Mouse (Mus musculus) gastrocnemius, postnatal 14 days (tissue): ENCODE measurements around the gene Cnot6l. TPM values are rescaled to one million over a fixed set of nuclear protein-coding genes. Genes with fewer than 3 reads are reported as not detected.

ENCODE experiments used
- DNase-seq: peaks from one replicate; pipeline ENCODE4 v3.0.0; 2021; ENCODE audit warnings: mixed read lengths
- intact Hi-C: fragments of 180-260 bp; cut with DNase I; formaldehyde crosslinking; loops from one replicate; pipeline ENCODE4 v1.15.1; 2025; ENCODE audit warnings: low total_unique reads
- total RNA-seq, 2 experiments: library from RNA; stranded (reverse); gene quantifications; 2 replicates each; pipeline ENCODE4 v1.2.3; 2021

The Cnot6l gene
- total RNA-seq, 2 experiments from 2014 or later, result 37.8 to 46.4 TPM

GRCm38 (mm10) chr5:96163396-96164020, 463 bp downstream of the Cnot6l start:
- DNase-seq, result no peak
- intact Hi-C loops, result loop anchor here (5.0 kb wide), 1 partner anchor 44 kb away; the partner anchor contains the start of gene Mrpl1

DNA sequence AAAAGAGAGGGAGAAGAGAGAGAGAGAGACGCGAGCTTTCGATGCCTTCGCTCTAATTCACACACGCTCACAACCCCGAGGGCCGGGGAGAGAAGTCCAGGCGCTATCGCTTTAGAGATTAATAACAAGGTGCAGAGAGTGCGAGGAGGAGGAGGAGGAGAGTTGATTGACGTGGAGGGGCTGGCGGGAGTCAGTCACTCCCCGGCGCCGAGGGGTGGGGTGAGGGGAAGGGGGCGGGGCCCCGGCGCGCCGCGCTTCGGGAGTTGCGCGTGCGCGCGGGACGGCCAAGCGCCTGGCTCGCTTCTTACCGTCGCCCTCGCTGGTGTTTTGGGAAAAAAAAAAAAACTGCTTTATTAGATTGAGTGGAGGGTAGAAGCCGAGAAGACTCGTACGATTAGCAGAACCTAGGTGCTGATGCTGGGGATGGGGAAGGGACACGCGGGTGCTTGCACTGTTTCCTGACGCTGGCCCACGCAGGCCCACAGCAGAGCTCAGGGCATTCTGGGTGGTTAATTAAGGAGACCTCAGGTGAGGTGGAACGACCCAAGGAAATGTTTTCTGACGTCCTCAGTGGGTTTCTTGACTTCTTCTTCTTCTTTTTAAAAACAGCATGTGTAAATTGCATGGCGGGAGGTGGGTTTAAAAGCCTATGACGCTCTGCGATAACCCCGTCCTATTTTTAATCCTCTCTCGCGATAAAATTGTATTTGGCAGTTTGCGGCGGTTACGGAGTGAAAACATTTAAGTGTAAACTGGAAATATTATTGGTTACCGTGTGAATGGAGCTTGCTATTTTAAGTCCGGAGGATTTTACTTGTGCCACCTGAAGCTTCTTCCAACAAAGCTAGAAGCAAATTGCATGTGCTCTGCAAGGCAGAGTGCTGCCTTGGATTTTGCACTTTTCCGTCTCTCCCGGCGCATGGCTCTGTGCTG, 1.3 kb downstream of the Cnot6l start:
- intact Hi-C loops, result loop anchor here (5.0 kb wide), 1 partner anchor 45 kb away; the partner anchor contains the start of gene Mrpl1
- DNase-seq, result peak; percentile 87

GRCm38 (mm10) chr5:96161578-96162398, 2.2 kb downstream of the Cnot6l start:
- intact Hi-C loops, result loop anchor here (5.0 kb wide), 1 partner anchor 46 kb away; the partner anchor contains the start of gene Mrpl1
- DNase-seq, result peak; percentile 60

- intact Hi-C loops, result loop anchor here (5.0 kb wide), 1 partner anchor 46 kb away; the partner anchor contains the start of gene Mrpl1
- no peak for DNase-seq
Observed at GRCm38 (mm10) chr5:96161263-96161577, 2.8 kb downstream of the Cnot6l start.

DNA sequence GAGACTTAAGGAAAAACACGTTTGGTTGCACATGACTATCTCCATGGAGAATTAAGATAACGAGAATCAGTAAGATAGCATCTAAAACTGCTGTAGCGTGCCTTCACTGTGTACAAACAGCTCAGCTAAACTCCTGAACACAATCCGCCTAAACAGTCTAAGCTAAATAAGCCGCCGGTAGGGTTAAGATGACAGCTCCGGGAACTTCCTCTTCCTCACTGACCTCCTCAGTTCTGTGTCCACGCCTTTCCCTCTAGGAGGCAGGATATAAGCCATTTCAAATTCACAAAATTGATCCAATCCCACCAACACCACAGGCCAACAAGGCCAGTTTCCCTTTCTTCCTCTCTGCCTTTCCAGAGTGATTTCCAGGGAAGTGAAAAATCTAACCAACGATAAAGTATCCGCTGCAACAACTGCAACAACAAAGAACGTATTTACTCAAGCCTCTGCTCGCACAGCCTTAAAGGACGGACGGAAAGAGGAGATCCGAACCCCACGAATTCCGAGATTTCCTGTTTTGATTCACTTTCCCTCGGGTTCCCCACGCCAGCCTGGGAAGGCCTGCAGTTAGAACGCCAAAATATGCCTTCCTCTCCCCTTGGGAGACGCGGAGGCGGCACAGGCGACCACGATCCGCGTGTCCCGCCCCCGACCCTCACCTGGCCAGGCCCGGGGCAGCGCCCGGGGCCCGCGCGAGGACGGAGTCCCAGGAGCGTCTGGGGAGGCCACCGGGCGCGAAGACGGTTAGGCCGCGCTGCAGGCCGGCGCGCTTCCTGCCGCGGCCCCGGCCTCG, 3.3 kb downstream of the Cnot6l start:
- intact Hi-C loops, result loop anchor here (5.0 kb wide), 1 partner anchor 47 kb away; the partner anchor contains the start of gene Mrpl1
- no peak for DNase-seq

DNA sequence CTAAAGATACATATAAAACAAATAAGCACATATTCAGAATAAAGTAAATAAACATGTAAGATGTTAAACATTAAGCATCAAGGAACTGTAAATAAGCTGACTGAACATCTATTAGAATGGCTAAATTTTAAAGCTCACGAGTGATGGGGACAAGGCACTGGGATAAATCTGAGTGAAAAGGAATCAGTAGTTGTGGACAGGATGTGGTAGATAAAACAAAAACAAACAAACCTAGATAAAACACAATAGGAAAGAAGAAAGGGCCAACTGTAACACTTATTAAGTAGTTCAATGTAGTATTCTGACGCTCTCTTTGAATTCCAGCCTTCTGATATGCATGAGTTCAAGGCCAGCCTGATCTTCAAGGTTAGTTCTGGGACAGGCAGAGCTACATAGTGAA, 21.6 kb downstream of the Cnot6l start:
- DNase-seq, result no peak
- intact Hi-C loops, result no loop called here

- intact Hi-C loops, result no loop called here
- no peak for DNase-seq
Observed at GRCm38 (mm10) chr5:96130683-96131082, 33.3 kb downstream of the Cnot6l start.

DNA sequence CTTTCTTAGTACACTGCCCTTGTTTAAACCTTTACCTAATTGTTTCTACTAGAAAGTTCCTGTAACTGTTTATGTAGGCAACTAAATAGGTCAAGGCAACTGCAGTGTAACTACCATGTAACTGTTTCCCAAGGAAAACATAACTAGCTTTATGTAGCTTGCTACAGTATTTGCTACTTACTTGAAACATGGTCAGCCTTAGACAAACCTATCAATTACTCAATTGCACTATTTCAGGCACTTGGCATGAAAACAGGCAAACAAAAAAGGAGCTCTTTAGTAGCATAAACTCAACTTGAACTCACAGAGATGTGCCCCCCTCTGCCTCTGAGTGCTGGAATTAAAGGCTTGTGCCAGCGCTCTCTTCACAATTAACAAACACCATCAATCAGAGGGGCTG, 37.1 kb downstream of the Cnot6l start:
- intact Hi-C loops, result no loop called here
- no peak for DNase-seq

DNA sequence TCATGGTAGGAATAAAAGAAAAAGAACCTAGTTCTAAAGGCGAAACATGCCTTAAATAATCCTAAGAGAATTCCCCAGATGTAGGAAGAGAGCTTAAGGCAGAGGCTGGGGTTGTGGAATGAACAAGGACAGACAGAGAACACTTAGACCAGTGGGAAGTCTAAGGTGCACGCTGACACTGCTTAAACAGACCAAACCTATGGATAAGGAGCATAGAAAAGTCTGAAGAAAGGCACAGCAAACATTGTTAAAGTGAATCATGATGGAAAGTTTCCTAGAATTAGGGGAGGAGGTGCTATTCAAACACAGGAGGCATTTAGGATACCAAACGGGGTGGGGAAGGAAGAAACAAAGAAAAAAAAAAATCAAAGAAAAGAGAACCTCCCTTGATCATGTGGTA, 49.0 kb downstream of the Cnot6l start:
- no peak for DNase-seq
- intact Hi-C loops, result no loop called here

DNA sequence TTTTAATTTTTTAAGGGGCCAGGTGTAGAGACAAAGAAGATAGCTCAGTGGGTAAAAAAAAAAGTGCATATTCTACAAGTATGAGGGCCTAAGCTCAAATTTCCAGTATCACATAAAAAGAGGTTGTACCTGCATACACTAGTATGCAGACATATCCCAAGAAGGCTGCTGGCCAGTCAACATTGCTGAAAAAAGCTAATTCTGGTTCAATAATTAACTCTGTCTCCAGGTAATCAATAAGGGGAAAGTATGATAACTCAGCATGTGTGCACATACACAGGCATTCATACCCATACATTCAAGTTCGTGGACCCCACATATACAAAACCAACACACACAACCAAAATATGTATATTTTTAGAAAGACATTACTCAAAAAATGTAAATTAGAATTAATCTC, 59.3 kb downstream of the Cnot6l start:
- intact Hi-C loops, result no loop called here
- no peak for DNase-seq

GRCm38 (mm10) chr5:96091468-96091867, 72.5 kb downstream of the Cnot6l start:
- intact Hi-C loops, result no loop called here
- no peak for DNase-seq

GRCm38 (mm10) chr5:96085324-96085723, 78.6 kb downstream of the Cnot6l start:
- intact Hi-C loops, result no loop called here
- no peak for DNase-seq

- intact Hi-C loops, result no loop called here
- no peak for DNase-seq
Observed at GRCm38 (mm10) chr5:96079026-96079425, 84.9 kb downstream of the Cnot6l start.

DNA sequence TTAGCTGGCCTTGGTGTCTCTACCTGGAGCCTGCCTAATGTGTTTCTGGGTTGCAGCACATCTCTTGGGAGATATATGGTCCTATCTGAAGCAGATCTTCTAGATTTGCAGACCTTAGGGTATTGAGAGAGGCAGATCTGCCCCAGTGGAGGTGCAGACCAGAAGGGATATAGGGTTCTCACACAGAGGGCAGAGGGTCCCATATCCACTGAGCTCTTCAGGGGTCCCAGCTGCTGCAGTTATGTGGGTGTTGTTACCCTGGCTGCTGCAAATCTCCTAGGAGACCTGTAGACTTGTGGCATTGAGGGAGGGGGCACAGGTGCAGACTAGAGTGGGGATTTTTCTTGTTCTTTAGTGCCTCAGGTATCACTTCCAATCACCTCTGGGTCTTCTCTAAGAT, 98.4 kb downstream of the Cnot6l start:
- intact Hi-C loops, result no loop called here
- no peak for DNase-seq

DNA sequence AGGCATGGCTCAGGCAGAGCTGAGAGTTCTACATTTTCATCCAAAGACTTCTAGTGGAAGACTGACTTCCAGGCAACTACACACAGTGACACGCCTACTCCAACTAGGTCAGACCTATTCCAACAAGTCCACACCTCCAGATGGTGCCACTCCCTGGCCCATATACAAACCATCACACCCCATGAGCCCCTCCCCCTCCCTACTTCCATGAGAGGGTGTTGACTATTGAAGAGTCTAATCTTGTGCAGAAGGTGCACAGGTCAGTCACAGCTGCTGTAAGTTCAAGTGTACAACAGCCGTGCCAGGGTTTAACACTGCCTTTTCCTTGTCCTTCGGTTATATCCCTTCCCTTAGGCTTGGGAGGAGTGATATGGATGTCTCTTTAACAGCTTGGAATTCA, 121.5 kb downstream of the Cnot6l start:
- no peak for DNase-seq
- intact Hi-C loops, result no loop called here

DNA sequence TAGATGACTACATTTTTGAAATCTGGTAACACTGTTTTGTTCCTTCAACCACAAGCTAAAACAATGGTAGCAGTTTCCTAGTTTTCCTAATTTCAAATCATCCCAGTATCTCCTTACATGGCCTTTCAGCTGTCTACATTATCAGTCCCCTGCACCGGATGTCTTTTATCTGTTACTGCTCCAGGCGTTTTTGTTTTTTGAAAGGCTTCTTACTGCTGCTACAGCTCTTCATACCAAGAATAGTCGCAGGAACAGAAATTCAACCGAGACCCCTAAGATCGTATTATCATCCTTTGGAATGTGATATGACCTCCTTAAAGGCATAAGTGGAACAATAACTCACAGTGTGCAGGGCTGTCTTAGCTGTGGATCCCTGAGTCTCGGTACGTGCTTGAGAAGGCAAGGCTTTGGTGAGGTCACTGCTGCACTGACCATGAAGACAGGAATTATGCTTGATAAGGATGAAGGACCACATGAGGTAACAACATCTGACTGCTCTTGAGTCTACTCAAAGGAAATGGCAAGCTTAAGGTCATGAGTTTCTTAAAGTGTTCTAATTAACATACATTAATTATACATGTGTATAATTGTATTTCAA, 122.4 kb downstream of the Cnot6l start:
- no peak for DNase-seq
- intact Hi-C loops, result no loop called here

DNA sequence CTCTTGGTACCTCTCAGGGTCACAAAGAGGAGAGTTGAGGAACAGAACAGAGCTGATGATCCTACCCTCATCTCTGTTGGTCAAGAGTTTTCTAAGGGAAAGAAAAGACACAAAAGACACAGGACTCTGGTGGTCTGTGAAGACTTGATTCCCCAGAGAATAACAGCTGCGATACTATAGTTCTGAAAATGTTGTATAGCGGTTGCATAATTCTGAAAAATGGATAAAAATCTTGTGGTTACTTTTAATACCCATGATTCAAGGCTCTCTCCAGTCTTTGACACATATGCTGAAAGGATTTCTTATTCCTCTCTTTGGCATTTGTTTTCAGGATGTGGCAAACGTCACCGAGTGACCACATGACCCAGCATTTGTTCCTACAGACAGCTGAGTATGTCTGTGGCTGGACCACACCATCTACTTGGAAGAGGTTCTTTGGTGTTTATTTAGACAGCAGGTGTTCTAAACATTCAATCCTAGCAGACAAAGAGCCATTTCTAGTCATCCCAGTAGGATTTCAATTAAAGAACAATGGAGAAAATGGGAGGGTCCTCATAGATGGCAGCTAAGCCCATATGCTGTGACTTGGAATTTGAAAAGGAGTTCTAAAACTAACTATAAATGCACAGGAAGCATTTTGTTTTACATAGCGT, 124.7 kb downstream of the Cnot6l start:
- intact Hi-C loops, result no loop called here
- DNase-seq, result no peak

DNA sequence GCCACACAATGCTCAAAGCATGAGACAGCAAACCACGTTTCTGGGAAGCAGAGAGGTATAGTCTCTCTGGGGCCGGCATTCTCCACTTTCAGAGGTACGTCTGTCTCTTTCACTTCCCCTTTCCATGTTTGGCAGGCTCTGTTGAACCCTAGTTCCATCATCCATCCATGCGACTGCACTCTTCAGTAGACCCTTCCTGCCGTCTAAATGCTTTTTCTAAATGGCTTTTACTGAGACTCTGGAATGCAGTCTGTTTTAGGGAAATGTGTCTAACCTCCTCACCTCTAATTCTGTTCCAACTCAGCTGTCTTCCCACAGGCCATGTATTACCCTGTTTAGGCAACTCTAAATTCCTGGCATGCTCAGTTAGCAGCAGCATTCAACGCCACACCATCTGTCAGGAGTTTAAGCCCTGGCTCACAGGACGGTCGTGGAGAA, 126.3 kb downstream of the Cnot6l start:
- intact Hi-C loops, result no loop called here
- DNase-seq, result no peak
